Mouse (Mus musculus) testis, adult 2 months (tissue): ENCODE measurements around the gene Topors. TPM values are rescaled to one million over a fixed set of nuclear protein-coding genes. Genes with fewer than 3 reads are reported as not detected.
A peak's percentile ranks its signal among the peaks of the same experiment; 100 is the strongest.

ENCODE experiments used
- H3K27ac ChIP-seq: fragments of 200-500 bp; 2 replicates; pipeline ENCODE4 v1.5.1; 2012; ENCODE audit warnings: low read depth, low read length; ENCODE audit not compliant: control insufficient read depth, insufficient read depth
- H3K27me3 ChIP-seq: fragments of 200-500 bp; 2 replicates; pipeline ENCODE4 v1.6.1; 2012; ENCODE audit warnings: mild to moderate bottlenecking, low read length, moderate library complexity; ENCODE audit not compliant: control insufficient read depth, insufficient read depth
- H3K36me3 ChIP-seq: fragments of 200-500 bp; 2 replicates; pipeline ENCODE4 v1.6.1; 2012; ENCODE audit warnings: mild to moderate bottlenecking, low read length; ENCODE audit not compliant: control insufficient read depth, insufficient read depth
- H3K4me1 ChIP-seq: fragments of 200-500 bp; 2 replicates; pipeline ENCODE4 v1.6.1; 2012; ENCODE audit warnings: low read length; ENCODE audit not compliant: control insufficient read depth, insufficient read depth
- H3K4me3 ChIP-seq: fragments of 200-500 bp; 2 replicates; pipeline ENCODE4 v1.5.1; 2012; ENCODE audit warnings: low read depth, mild to moderate bottlenecking, low read length, moderate library complexity, mixed read lengths; ENCODE audit not compliant: control insufficient read depth
- CTCF ChIP-seq: fragments of 200-500 bp; IDR thresholded peaks from 2 replicates; pipeline ENCODE4 v1.5.1; 2012; ENCODE audit warnings: low read depth, mild to moderate bottlenecking, inconsistent platforms, low read length, moderate library complexity; ENCODE audit not compliant: control insufficient read depth, insufficient read depth, insufficient replicate concordance
- POLR2A ChIP-seq: fragments of 200-500 bp; IDR thresholded peaks from 2 replicates; pipeline ENCODE4 v1.6.1; 2012; ENCODE audit warnings: low read depth, mild to moderate bottlenecking, inconsistent platforms, low read length, moderate library complexity; ENCODE audit not compliant: control insufficient read depth
- polyA plus RNA-seq: library from polyadenylated mRNA; depleted of rRNA; stranded (reverse); fragments of >200 nt; gene quantifications from 2 replicates; pipeline ENCODE4 v1.2.3, GENCODE M21; 2012; rRNA removed

The Topors gene
- polyA plus RNA-seq, 1 experiment = 13.9 TPM

GRCm38 (mm10) chr4:40221004-40221760 lies 48.5 kb downstream of the Topors start:
- no peaks in the 10 kb centered on the region for H3K27me3 ChIP-seq
- TF ChIP-seq CTCF (no peak), POLR2A (no peak)
- H3K4me1 ChIP-seq = peaks cover 4% of the 10 kb centered on the region; the same call in 1 of the 2 replicates
- no peaks in the 10 kb centered on the region for H3K36me3 ChIP-seq
- no peak overlapping the region for H3K27ac ChIP-seq
- no peak overlapping the region for H3K4me3 ChIP-seq

GRCm38 (mm10) chr4:40220437-40220836 lies 49.2 kb downstream of the Topors start:
- Histone ChIP-seq H3K36me3 (no peaks in the 10 kb centered on the region), H3K4me1 (peaks cover 4% of the 10 kb centered on the region; the same call in 1 of the 2 replicates), H3K27me3 (no peaks in the 10 kb centered on the region), H3K4me3 (no peak overlapping the region), H3K27ac (no peak overlapping the region)
- no peak for TF ChIP-seq POLR2A
- no peak for TF ChIP-seq CTCF

DNA sequence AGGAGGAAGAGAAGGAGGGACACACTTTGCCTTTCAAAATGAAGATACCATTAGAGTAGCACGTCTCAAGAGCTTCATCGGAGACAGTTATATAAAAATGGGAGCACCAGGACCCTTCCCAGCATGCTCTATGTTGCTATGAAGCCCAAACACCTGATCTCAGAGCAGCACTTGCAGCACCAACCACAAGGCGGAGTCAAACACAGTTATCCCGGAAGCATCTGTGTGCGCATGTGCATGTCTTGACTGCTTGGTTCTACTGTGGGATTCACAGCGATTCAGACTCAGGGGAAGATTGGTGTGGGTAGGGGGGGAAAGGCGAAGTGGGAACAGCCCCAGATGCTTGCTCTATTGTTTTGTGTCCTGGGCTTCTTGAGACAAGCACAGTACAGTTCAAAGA lies 51.3 kb downstream of the Topors start:
- H3K27me3 ChIP-seq = no peaks in the 10 kb centered on the region
- TF ChIP-seq CTCF (peak; percentile 58; the same call in 1 of the 2 replicates), POLR2A (no peak)
- no peaks in the 10 kb centered on the region for H3K36me3 ChIP-seq
- H3K4me3 ChIP-seq = no peak overlapping the region
- H3K27ac ChIP-seq = no peak overlapping the region
- peaks cover 4% of the 10 kb centered on the region; the same call in 1 of the 2 replicates for H3K4me1 ChIP-seq

DNA sequence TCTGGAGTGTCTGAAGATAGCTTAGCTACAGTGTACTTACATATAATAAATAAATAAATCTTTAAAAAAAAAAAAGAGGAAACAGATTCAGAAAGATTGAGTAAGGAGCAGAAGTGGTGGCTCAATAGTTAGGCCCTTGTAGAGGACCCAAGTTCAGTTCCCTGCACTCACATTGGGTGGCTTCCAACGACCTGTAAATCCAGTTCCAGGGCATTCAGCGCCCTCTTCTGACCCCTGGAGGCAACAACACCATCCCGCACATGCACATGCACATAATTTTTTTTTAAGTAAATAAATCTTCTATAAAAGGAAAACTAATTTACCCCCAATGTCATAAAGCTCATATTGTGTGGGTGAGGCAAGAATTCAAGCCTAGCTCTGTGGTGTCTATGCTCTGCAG lies 51.7 kb downstream of the Topors start:
- Histone ChIP-seq H3K27ac (no peak overlapping the region), H3K36me3 (no peaks in the 10 kb centered on the region), H3K27me3 (no peaks in the 10 kb centered on the region), H3K4me3 (no peak overlapping the region), H3K4me1 (peaks cover 4% of the 10 kb centered on the region; the same call in 1 of the 2 replicates)
- TF ChIP-seq POLR2A (no peak), CTCF (peak; percentile 41; the same call in 1 of the 2 replicates)

GRCm38 (mm10) chr4:40212177-40212576 lies 57.5 kb downstream of the Topors start:
- H3K27ac ChIP-seq = no peak overlapping the region
- no peaks in the 10 kb centered on the region for H3K27me3 ChIP-seq
- no peaks in the 10 kb centered on the region for H3K4me1 ChIP-seq
- no peak for TF ChIP-seq CTCF
- no peak for TF ChIP-seq POLR2A
- no peak overlapping the region for H3K4me3 ChIP-seq
- H3K36me3 ChIP-seq = no peaks in the 10 kb centered on the region

Other genes with a start within 250 kb of the Topors start
- gene Aco1, start 126.8 kb downstream of the Topors start, polyA plus RNA-seq = 6.8 and 7.9 TPM in 2 replicates
- gene Ddx58, start 30.0 kb downstream of the Topors start, polyA plus RNA-seq = 2.3 and 2.8 TPM in 2 replicates
- 3.0 and 3.8 TPM in 2 replicates for gene Smim27, start 271 bp downstream of the Topors start, polyA plus RNA-seq
- 56.3 and 58.2 TPM in 2 replicates for gene Ndufb6, start 9.6 kb upstream of the Topors start, polyA plus RNA-seq
- gene Tmem215, start 202.3 kb upstream of the Topors start, polyA plus RNA-seq = 0.04 and 0.10 TPM in 2 replicates